Mouse (Mus musculus) urinary bladder, postnatal 10 days (tissue): ENCODE measurements around the gene Prcp.
"Not testable (repeated sequence)": the region's sequence is repeated elsewhere in the genome, so short reads cannot be mapped to it uniquely, and the experiment has no call there.

Source experiments
- DNase-seq: peaks from one replicate; pipeline ENCODE4 v3.0.0; 2022; ENCODE audit warnings: low spot score

Gene Prcp

DNA sequence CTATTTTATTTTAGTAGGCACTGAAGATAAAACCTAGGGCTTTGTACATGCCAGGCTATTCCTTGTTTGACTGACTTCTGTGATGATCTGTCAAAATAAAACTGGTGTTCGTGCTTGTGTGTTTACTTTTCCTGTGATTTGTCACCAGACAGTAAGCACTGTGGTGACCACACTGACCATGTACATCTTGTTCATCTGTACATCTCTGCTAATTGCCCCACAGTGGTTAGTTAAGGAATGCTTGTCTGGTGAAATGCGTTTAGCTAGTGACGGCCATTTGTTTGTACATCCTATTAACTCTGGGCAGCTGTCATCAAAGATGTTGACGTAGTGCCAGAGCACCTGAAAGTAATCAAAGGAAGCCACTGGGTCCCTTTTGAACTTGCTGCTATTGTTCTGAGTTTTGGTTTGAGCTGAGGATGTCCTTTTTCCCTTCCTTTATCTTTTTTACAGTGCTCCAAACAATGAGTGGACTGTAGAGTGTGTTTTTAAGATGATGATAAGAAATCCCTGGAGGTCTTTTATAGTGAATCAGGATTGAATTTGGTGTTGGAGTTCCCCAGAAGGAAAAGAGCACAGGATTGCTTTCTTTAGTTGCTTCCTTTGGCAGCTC is 16.5 kb downstream of the Prcp start:
- no peak for DNase-seq

DNA sequence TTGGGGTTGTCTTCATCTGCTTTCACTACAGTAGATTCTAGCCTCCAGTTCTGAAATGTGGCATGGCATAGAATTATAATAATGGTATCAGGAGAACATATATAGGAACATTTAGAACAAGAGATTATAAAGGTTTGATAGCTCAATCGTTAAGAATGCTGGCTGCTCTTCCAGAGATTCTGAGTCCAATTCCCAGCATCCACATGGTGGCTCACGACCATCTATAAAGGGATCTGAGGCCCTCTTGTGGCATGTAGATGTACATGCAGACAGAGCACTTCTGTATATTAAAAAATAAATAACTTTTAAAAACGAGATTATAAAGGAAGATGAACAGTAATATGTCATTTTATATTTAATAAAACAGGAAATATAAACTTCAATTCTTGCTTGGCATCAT is 19.2 kb downstream of the Prcp start:
- no peak for DNase-seq

DNA sequence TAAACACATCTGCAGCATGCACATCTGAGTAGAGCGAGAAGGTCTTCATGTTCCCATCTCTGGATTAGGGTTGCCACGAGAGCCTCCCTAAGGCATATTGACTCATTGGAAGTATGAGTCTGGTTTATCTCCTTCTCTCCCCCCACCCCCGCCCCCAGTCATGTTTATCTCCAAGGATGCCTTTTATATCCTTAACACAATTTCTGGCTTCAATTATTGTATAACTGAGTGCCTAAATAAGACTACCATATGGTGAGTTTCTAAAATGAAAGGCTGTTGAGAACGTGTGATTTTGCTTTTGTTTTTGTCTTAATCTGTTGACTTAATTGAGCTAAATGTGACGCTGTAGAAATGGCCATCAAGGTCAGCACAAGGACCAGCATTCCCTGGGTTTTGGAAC is 21.8 kb downstream of the Prcp start:
- DNase-seq: no peak

DNA sequence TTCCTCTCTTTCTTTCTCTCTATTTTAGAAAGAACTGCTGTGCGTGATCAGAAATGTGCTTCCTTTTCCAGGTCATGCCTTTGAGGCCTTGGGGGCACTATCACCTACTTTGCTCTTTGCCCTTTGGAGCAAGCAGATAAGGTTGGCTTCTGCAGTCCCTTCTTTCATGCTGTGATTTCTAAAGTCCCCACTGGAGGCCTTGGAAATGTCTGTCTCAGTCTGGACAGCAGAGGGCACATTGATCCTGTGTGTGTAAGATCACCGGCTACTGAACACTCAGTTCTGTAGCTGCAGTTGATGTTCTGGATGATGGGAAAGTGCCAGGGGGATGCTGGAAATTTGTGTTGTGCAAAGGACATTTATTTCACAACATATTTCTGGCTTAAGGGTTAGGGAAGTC is 22.8 kb downstream of the Prcp start:
- DNase-seq: no peak

DNA sequence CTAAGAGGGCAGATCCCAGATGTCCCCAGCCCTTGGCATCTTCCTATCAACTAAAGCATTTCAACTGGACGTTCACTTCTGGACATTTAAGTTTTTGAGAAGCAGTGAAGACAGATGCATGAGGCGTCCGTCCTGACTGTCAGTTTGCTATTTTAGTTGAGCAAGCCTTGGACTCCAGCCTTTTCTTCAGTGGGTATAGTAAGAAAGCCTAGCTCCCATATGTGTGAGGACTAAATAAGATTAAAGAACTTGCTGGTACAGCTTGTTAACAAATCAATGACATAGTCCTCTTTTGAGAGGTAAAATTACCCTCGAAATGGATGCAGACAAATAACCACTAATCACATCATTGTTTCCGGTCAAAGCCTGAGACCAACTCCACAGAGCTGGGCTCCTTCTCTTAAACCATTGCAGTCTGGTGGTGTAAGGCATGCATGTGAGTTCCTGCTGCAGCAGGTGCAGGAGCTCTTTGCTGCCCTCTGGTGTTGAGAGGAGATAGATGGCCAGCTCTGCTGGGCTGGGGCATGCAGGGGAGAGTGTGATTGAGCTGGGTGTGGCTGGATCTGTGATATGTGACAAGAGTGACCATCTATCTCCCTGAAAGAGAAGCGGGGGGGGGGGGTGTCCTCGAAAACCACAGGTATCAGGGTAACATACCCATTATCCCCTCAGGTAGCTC is 29.2 kb downstream of the Prcp start:
- no peak for DNase-seq

DNA sequence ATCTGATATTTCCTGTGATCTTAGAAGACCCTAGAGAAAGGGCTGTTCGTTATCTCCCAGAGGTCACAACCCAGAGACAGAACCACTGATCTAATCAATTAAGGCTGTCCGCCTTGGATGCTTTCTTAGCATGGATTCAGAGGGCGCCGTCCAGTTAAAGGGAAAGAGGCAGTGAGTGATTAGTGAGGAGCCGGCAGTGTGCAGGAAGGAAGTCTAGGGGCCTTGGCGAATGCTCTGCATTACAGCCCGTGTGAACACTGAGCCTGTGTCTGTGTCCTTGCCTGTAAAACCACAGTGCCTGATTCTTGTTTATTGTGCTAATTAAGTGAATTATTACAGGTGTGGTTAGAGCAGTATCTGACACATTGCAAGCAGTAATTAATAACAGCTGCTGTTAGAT is 30.0 kb downstream of the Prcp start:
- not testable (repeated sequence) for DNase-seq

DNA sequence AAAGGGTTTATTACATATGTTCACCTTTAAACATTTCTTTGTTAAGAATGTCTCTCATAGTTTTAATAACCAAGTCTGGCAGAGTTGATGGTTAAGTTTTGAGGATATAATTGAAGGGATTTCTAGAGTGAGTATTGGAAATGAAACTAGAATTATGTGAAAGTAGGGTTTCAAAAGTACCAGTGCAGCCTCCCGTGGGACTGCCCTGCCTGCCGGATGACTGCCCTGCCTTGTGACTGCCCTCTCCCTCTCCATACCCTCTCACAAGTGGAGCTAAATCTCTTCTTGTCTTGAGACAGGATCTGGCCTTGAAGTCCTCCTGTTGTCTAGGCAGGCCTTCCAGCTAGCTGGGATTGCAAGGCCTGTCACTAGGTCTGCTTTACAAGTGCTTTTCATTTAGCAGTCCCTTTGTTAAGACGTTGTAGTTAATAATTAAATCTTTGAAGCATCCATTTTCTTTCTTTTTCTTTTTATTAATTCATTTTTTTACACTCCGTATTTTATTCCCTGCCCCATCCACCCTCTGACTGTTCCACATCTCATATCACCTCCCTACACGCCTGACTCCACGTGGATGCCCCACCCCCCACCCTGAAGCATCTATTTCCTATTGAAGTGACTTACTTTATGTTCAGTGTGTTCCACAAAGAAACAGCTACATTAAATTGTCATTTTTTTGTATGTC is 46.0 kb downstream of the Prcp start:
- no peak for DNase-seq

DNA sequence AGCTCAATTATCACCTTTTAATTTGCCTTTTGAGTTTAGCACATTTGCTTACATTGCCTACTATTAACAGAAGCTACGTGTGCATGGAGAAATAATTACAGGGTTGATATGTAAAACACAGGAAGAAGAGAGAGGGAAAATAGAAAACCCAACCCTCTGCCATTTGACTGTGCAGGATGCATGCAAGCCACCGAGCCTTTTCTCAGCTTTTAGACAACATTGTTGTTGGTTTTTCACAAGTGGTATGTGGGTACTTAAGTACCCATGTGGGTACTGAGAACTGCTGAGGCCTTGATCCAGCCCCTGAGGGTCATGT is 46.5 kb downstream of the Prcp start:
- no peak for DNase-seq

DNA sequence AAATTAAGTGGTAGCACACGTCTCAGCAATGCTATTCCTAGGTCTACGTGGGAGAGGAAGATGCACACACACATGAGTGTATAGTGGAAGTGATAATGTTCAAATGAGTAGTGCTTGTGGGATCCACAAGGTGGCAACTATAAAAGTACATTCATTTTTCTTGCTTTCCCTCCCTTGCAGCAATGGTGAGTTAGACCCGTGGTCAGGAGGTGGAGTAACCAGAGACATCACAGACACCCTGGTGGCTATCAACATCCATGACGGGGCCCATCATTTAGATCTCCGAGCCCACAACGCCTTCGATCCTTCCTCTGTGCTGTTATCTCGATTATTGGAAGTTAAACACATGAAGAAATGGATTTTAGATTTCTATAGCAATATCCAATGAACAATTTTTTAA is 58.5 kb downstream of the Prcp start:
- no peak for DNase-seq

DNA sequence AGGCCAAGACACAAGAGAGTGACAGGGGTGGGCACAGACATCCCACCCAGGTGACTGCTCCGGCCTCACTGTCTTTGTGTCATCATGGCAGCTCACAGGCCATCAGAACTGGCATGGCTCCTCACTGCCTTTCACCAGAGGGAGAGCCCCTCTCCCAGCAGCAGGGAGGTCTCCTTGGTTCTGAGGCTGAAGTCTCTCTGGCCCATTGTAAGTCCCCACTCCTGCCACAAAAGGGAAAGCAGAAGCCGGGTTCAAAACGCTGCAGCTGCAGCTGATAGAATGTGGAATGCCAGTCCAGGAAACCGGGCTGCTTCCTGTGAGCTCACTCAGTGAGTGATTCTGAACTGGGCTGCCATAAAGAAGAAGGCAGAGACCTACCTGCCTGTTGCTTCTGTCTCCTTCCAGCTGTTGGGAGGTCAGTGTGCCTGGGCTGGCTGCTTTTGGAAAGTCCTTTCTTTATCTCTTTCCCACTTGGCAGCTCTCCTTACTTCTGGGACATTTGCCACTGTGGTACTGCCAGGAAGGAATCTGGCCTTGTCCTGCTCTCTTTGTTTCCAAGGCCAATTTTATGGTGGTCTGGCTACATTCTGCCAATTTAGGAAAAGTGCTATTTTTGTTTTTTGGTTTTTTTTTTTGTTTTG is 59.2 kb downstream of the Prcp start:
- DNase-seq: not testable (repeated sequence)

DNA sequence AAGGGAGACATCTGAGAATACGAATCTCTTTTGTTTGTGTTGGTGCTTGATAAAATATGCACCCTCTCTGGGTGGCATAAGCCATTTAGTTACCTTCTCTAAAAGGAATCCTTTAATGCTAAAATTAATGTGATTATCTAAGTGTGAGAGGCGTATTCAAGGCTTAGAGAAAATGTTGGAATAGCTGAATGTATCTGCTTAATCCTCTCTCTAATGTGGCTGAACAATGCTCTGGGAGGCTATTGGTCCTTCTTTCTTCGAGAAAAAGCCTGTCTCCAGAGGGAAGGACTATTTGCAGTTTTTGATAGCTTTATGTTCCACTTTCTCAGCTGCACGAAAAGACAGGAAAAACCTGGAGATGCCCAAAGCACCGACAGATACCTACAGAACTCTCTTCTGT is 62.5 kb downstream of the Prcp start:
- no peak for DNase-seq

DNA sequence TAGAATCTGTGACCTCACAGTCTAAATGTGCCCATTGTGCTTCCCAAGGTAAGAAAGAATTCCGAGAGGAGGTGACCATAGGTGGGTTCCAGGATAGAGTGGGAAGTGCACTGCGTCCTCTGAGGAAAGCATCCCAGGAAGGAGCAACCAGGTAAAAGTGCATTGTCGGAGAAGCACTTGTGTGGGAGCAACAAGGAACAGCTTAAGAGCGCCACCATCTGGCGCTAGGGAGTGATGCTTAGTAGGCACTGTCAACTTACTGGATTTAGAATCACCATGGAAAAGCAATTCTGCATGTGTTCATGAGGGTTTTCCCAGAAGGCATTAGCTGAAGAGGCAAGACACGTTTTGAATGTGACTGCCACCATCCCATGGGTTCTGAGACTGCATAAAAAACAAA is 63.7 kb downstream of the Prcp start:
- DNase-seq: no peak

DNA sequence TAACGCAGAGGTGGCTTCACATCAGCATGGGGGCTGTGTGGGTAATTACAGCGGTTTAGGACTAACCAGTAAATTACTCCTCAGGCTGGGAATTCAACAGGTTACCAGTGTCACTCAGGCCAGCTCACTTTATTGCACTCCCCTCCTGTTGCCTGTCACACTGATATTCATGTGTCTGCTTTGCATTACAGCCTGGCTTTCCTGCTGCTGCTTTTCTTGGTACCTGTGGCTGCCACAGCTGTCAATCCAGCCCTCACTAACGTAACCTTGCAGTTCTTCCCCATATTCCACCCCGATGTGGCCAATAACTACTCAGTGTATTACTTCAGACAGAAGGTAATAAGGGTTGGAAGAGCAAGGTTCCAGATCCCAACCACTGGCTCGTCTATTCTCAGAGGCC is 65.5 kb downstream of the Prcp start:
- DNase-seq: no peak

DNA sequence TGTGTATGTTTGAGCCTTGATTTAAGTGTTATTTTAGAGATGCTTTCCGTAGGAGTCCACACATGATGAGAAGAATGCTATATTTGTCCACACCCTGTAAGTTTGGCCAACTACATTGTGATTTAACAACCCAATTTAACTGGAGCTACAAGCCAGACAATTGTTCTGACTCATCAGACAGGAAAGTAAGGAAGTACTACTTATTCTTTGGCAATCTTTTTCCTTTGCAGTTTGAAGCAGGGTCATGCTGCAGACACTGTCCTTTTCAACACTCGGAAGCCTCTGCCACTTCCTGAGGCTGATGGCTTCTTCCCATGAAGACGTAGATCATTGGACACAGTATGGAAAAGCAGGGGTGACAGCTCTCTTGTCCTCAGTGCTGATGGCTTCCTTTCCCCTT is 76.5 kb downstream of the Prcp start:
- DNase-seq: no peak

DNA sequence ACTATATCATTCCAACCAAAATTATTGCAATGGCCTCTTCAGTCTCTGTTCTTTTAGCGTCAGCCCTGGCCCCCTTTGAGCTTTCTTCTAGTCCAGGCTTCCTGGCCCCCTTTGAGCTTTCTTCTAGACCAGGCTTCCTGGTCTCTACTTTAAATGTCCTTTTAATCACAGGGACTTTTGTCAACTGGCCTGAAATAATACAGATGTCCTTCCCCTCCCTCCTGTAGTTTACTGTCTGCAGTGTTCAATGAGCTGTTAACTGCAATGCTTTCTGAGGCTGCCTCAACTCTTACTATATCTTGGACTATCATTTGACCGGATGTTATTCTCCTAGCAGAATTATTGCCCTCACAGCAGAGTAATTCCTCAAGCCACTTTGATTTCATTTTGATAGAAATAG is 77.9 kb downstream of the Prcp start:
- no peak for DNase-seq

DNA sequence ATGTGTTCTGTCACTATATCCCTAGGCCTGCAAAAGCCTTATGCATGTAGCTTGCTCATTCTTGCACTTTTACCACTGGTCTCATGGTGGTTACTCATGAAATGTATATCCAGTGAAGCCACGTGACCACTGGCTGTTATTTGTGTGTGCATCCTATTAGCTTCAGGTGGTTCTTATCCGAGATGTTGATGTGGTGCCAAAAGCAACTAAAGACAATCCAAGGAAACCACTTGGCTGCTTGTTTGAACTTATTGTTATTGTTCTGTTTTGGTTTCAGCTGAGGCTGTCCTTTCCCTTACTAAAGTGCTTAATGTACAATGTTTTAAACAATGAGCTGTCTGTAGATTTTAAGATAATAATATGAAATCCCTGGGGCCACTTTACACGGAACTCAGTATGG is 85.5 kb downstream of the Prcp start:
- DNase-seq: no peak

DNA sequence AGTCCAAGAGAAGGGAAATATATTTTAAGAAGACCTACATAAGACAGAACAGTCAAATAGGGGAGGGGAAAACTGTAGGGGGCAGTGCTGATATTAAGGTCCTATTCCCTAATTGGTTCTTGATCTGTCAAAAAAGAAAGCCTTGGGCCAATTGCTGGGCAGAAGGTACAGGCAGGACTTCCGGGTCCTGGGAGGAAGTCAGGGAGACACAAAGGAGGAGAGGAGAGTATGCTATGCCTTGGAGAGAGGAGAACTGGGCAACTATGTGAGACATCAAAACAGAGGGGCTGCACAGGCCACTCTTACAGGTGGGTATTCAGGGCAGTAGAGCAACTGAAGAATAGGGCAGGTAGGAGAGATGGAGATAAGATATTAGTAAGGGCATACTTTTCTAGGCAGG is 87.6 kb downstream of the Prcp start:
- DNase-seq: no peak

DNA sequence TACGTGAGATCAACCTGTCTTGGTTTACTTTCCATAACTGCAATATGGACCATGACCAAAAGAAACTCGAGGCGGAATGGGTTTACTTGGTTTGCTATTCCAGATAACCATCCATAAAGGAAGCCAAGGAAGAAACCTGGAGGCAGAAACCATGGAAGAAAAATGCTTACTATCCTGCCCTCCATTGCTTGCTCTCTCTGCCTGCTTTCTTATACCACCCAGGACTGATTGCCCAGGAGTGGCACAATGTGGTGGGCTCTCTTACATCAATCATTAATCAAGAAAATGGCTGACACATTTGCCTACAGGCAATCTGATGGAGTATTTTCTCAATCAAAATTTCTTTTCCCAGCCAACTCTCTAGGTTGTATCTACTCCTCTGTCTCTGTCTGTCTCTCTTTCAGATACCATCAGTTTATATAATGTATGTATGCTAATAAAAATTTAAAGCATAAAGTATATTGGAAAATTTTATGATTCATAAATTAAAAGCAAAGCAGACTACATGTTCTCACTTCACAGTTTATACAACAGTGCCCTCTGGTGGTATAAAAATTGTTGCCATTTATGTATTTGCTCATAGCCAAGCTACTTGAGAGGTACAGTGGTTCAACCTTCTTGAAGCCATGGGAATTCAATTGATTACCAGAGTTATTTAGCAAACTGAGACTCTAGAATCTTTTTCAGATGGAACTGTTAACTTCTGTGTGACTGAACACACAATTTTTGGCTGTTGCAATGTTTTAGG is 90.7 kb downstream of the Prcp start:
- no peak for DNase-seq

DNA sequence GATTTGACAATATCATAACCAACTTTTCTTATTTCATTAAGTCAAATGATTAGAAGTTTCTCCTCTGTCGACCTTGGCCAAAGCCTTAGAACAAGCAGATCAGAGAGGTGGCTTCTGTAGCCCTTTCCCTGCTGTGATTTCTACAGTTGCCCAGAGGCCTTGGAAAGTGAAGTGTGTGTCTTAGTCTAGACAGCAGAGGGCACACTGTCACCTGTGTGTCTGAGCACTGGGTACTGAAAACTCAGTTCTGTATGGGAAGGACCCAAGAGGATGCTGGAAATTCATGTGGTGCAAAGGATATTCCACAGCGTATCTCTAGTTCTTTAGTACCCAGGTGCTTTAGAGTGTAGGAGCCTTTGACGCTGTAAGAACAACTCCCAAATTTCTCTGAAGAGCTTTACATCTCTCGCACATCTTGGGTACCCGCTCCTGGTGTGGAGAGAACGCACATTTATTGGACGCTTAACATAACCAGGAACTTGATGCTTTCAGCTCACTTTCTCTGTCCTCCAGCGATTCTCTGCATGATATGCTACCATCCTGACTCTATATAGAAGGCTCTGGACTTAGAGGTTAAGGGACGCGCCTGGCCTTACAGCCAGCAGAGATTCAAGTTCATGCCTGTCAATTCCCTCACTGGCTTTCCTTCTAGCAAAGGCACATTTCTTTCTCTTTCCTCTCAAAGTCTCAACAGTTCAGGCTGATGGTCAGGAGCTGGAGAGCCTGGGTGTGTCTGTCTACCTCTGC is 93.3 kb downstream of the Prcp start:
- no peak for DNase-seq

DNA sequence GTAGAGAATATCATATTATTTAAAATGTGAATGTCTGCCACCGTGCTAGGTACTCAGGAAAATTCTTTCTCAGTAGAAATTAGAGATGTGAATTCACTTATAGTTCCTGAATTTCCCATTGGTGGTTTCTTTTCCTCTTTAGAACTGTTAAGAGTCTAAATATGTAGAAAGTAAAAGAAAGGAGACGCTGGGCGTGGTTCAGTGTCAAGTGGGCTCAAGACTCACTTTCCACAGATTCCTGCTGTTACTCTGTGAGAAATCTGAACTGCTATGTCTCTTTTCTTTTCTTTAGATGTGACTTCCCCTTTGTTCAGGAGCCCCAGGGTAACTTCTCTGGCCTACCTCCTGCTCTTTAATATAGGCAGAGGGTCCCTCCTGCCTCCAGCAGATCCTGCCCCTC is 103.2 kb downstream of the Prcp start:
- DNase-seq: no peak

DNA sequence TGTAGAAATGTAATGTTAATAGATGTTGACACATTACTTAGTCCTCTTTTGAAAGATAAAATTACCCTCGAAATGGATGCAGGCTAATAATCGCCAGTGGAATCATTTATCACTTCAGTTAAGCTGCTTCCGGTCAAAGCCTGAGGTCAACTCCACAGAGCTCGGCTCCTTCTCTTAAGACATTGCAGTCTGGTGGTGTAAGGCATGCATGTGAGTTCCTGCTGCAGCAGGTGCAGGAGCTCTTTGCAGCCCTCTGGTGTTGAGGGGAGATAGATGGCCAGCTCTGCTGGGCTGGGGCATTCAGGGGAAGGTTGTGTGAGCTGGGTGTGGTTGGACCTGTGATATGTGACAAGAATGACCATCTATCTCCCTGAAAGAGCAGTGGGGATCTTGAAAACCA is 104.0 kb downstream of the Prcp start:
- no peak for DNase-seq

DNA sequence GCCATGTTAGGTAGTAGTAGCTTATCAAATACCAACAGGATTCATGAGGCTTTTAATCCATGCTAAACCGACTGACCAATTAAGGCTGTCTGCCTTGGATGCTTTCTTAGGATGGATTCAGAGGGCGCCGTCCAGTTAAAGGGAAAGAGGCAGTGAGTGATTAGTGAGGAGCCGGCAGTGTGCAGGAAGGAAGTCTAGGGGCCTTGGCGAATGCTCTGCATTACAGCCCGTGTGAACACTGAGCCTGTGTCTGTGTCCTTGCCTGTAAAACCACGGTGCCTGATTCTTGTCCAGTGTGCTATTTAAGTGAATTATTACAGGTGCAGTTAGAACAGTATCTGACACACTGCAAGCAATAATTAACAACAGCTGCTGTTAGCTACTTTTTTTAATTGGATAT is 104.5 kb downstream of the Prcp start:
- not testable (repeated sequence) for DNase-seq
